Mouse (Mus musculus): ENCODE results near the gene Btnl10. TPM values are rescaled to one million over a fixed set of nuclear protein-coding genes. Genes with fewer than 3 reads are reported as not detected.

The Btnl10 gene
- polyA plus RNA-seq, 1 experiment from 2014 or later, result not detected

DNA sequence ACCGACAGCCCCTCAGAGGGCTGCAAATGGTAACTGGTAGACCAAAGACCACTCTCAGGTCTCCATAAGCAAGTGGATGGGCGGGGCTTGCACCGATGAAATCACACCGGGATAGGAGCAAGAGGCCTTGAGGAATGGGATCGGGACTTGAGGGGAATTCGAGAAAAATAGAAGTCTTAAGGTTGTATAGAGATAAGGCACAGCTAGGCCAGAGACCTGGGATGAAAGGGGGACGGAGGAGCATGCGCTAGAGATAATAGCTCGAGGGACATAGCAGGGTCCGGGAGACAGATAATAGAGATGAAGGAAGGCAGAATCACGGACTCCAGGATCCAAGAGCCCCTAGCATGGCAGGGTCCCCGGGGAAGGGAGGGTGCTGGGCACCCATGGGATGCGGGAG lies 20.2 kb downstream of the Btnl10 start:
- H3K27me3 ChIP-seq, result no peaks in the 10 kb centered on the region
- H3K4me1 ChIP-seq, result peaks cover 29% of the 10 kb centered on the region
- H3K9ac ChIP-seq, result peak overlapping the region; percentile 100
- H3K4me3 ChIP-seq, result peak overlapping the region; percentile 98
- no peaks in the 10 kb centered on the region for H3K9me3 ChIP-seq (replicated peaks)
- ATAC-seq, result no peak
- peak overlapping the region; percentile 97 for H3K27ac ChIP-seq
- peaks cover 41% of the 10 kb centered on the region for H3K36me3 ChIP-seq (ENCODE audit: poor library complexity, severe bottlenecking)
- H3K4me2 ChIP-seq, result peak overlapping the region; percentile 81
- WGBS, result under 1% methylated on average over 13 of the region's 13 CpGs

DNA sequence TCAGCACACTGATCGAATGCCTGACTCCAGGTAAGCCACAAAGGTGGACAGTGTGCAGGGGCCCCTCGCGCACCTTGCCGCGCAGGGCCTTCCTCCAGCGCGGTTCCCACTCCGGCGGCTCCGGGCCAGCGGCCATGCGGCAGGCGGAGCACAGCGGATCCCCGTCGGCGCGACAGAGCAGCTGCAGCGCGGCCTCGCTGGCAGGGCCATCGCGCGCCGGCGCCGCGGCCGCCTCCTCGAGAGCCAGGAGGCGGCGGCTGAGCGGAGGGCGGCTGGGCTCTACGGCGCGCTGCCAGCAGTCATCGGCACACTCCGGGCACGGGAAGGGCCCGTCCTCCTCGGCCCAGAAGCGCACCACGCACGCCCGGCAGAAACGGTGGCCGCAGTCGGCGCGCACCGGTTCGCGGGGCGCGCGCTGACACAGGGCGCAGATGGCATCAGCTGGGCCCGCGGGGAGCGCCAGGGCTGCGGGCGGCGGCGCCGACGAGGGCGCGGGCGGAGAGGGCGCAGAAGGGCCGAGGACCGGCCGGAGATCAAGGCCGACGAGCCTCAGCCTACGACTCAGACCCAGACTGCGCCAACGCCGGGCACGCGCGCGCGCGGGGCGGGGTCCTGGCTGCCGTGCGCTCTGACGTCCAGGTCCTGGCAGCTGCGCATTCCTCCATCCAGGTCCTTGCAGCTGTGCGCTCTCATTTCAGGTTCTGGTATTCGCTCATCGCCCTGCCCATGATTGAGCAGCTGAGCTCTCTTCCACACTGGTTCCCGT lies 20.8 kb downstream of the Btnl10 start, which contains the start of gene Rnf187:
TSS of gene Rnf187 (minus strand) at position 595 of the 766 bp plus-strand sequence.
- Histone ChIP-seq H3K36me3 (ENCODE audit: poor library complexity, severe bottlenecking) (peaks cover 35% of the 10 kb centered on the region), H3K9me3 (replicated peaks) (no peaks in the 10 kb centered on the region), H3K27me3 (no peaks in the 10 kb centered on the region), H3K4me3 (peak within 1 kb of the TSS; percentile 98), H3K4me1 (peaks cover 29% of the 10 kb centered on the region), H3K27ac (peak within 1 kb of the TSS; percentile 97), H3K4me2 (peak within 1 kb of the TSS; percentile 81), H3K9ac (peak within 1 kb of the TSS; percentile 100)
- ATAC-seq, result peak; percentile 98
- WGBS, result under 1% methylated on average over 70 of the region's 95 CpGs

DNA sequence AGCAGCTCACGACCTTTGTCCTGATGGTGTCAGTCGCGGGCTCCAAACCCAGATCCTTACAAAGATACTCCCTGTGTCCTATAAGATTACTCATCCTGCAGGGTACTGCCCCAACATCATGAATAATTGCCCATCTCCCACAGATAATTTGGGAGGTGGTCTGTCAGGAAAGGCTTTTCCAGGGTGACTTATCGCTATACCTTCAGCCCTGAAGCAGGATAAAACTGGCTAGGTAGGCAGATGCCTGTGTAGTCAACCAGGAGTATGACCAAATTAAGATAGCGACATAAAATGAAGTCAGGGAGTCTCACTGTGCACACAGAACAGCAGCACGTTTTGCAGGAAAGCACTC lies 21.4 kb downstream of the Btnl10 start:
- Histone ChIP-seq H3K9ac (peak overlapping the region; percentile 100), H3K9me3 (replicated peaks) (no peaks in the 10 kb centered on the region), H3K27ac (peak overlapping the region; percentile 97), H3K4me2 (peak overlapping the region; percentile 81), H3K4me1 (peaks cover 29% of the 10 kb centered on the region), H3K36me3 (ENCODE audit: poor library complexity, severe bottlenecking) (peaks cover 30% of the 10 kb centered on the region), H3K4me3 (peak overlapping the region; percentile 98), H3K27me3 (no peaks in the 10 kb centered on the region)
- no peak for ATAC-seq
- 20% methylated on average over 6 of the region's 6 CpGs for WGBS

DNA sequence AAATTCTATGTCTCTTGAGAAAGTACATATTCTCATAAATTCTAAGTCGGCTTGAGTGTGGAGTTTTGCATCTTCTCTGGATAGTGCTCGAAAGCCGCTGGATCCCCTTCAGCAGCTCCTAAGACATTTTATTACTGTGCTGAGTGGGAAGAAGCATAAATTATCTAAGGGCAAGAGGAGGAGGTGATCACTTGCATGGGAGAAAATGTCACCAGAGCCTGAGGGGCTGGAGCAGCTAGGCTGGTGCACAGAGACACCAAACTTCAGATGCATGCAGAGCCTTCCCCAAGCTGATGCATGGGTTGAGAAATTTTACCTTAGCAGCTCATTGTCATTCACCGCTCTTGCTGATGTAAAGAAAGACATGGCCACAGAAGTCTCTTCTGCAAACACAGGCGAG lies 26.4 kb downstream of the Btnl10 start:
- 82% methylated on average over 5 of the region's 5 CpGs for WGBS
- no peak overlapping the region for H3K4me3 ChIP-seq

DNA sequence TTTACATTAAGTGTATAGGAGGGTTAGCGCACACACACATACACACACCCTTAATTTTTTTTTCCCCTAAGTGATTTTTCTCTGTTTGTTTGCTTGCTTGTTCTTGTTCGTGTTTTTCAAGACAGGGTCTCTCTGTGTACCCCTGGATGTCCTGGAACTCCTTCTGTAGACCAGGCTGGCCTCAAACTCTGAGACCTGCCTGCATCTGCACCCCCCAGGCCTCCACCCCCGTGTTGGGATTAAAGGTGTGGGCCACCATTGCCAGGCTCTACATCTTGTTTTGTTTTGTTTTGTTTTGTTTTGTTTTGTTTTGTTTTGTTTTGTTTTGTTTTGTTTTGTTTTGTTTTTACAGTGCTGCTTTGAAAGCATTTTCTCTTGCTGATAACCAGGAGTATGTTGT lies 29.6 kb downstream of the Btnl10 start:
- peak overlapping the region; percentile 70; the same call in 1 of the 2 replicates for H3K4me3 ChIP-seq
- no peaks in the 10 kb centered on the region for H3K36me3 ChIP-seq (ENCODE audit: poor library complexity, severe bottlenecking)
- no peaks in the 10 kb centered on the region for H3K9me3 ChIP-seq (replicated peaks)
- peak overlapping the region; percentile 100 for H3K27ac ChIP-seq
- ATAC-seq, result no peak
- peak overlapping the region; percentile 73 for H3K9ac ChIP-seq
- no peaks in the 10 kb centered on the region for H3K27me3 ChIP-seq
- 83% methylated on average over 3 of the region's 3 CpGs for WGBS
- peak overlapping the region; percentile 70 for H3K4me2 ChIP-seq
- peaks cover 31% of the 10 kb centered on the region for H3K4me1 ChIP-seq

More for the DNA sequence above, 26.4 kb downstream of the Btnl10 start:
- Histone ChIP-seq H3K36me3 (ENCODE audit: poor library complexity, severe bottlenecking) (no peaks in the 10 kb centered on the region), H3K27ac (no peak overlapping the region), H3K4me2 (no peak overlapping the region), H3K9me3 (replicated peaks) (no peaks in the 10 kb centered on the region), H3K9ac (no peak overlapping the region), H3K27me3 (no peaks in the 10 kb centered on the region), H3K4me1 (peaks cover 12% of the 10 kb centered on the region)
- no peak for ATAC-seq

DNA sequence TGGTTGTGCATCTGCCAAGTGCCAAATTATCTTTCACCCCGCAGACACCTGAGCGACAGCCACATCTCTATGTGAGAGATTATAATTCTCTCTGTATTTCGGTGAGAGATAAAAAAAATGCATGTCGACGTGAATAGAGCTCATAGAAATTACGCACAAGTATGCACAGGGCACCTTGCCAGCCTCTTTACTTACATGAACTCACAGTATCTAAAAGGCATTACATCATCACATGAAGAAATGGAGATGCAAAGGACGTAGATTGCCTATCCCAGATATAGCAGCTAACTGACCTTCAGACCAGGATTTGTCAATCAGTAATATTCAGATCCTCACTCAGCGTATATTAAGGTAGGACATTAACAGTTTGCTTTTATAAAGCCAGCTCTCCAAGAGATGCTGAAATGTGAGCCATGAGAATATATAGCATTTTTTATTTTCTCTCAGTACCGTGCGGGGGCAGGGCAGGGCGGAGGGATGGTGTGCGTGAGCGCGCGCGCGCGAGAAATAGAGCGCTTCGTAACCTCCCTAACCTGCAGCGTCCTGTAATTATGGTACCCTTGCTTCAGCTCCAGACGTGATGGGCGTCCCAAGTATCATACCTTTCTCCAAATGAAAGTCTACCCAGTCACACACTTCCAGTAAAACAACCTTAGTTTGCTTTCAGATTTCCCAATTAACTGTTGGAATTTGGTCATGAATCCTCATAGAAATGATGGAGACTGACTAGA lies 30.3 kb downstream of the Btnl10 start:
- no peaks in the 10 kb centered on the region for H3K36me3 ChIP-seq (ENCODE audit: poor library complexity, severe bottlenecking)
- H3K4me3 ChIP-seq, result peak overlapping the region; percentile 70
- ATAC-seq, result peak; percentile 67
- no peaks in the 10 kb centered on the region for H3K9me3 ChIP-seq (replicated peaks)
- H3K4me1 ChIP-seq, result peaks cover 34% of the 10 kb centered on the region
- peak overlapping the region; percentile 73 for H3K9ac ChIP-seq
- 9% methylated on average over 23 of the region's 23 CpGs for WGBS
- peak overlapping the region; percentile 100 for H3K27ac ChIP-seq
- H3K27me3 ChIP-seq, result no peaks in the 10 kb centered on the region
- H3K4me2 ChIP-seq, result peak overlapping the region; percentile 70

DNA sequence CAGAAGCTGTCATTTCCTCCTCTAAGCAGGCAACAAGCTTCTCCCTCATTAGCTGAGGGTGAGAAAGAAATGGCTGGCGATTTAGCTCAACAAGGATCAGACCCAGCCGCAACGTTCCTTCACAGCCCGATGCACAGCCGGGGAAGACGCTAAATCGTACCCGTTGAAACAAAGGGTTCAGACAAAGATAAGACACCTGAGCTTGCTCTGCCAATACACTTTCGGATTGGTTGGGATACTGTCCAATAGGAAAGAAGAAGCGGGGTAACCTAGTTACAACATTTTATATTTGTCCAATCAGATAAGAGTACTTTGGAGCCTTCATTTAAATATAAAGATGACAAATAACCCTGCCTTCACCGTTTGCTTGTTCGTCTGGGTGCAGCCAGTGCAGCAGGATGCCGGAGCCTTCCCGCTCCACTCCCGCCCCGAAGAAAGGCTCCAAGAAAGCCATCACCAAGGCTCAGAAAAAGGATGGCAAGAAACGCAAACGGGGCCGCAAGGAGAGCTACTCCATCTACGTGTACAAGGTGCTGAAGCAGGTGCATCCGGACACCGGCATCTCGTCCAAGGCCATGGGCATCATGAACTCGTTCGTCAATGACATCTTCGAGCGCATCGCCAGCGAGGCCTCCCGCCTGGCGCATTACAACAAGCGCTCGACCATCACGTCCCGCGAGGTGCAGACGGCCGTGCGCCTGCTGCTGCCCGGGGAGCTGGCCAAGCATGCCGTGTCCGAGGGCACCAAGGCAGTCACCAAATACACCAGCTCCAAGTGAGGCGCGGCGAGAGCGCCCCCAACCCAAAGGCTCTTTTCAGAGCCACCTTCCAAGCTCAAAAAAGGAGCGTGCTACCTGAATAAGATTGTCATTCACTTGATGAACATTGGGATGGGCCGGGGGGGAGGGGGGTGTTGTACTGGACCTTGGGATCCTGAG lies 31.1 kb downstream of the Btnl10 start, which contains the start of gene Hist3h2ba:
TSS of gene Hist3h2ba (plus strand) at position 379 of the 938 bp plus-strand sequence.
- Histone ChIP-seq H3K4me3 (peak within 1 kb of the TSS; percentile 70), H3K9me3 (replicated peaks) (no peaks in the 10 kb centered on the region), H3K4me1 (peaks cover 37% of the 10 kb centered on the region), H3K9ac (peak within 1 kb of the TSS; percentile 96), H3K27ac (peak within 1 kb of the TSS; percentile 100), H3K36me3 (ENCODE audit: poor library complexity, severe bottlenecking) (no peaks in the 10 kb centered on the region), H3K27me3 (no peaks in the 10 kb centered on the region), H3K4me2 (peak within 1 kb of the TSS; percentile 70)
- under 1% methylated on average over 45 of the region's 48 CpGs for WGBS
- peak; percentile 92 for ATAC-seq

DNA sequence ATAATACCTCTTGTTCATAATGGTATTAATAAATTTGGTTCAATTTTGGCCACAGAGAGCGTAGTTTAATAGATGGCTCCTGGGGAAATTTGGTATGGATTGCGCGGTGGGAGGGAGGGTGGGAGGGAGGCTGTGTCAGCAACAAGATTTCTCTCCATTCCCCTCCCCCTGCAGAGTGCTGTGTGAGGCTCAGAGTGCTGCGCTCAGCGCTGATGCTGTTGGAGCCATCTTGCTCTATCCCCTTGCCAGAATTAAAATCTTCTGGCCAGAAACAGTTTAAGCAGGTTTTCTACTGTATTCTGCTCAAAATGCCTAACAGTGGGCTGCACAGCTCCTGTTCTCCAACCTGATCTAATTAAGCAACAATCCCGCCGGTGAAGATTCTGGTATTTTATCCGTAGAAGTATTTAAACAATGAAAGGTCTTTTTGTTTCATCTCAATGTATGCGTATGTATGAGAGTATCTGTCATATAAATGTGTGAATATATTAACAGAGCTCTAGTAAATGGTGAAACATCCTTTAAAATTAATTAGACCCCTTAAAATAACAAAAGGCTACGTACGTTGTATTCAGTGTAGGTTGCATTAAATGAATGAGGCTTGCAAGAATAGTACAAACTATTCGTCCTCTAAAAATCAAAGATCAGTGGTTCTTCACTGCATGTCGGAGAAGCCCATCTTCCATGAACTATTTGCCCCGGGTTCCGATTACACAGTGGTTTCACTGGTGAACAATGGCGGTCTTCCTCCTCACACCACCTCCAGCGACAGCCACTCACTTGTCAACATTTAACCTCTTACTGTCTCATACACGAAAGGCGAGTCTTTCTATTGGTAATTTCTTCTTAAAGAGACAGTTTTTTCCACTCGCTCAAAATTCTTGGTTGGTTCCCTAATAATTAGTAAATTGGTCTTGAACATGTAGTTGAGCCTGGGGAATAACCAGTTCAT lies 32.0 kb downstream of the Btnl10 start:
- peak overlapping the region; percentile 96 for H3K9ac ChIP-seq
- H3K27me3 ChIP-seq, result no peaks in the 10 kb centered on the region
- WGBS, result 1% methylated on average over 20 of the region's 20 CpGs
- peak; percentile 68 for ATAC-seq
- H3K4me2 ChIP-seq, result peak overlapping the region; percentile 70
- H3K27ac ChIP-seq, result peak overlapping the region; percentile 100
- no peaks in the 10 kb centered on the region for H3K36me3 ChIP-seq (ENCODE audit: poor library complexity, severe bottlenecking)
- no peaks in the 10 kb centered on the region for H3K9me3 ChIP-seq (replicated peaks)
- H3K4me1 ChIP-seq, result peaks cover 37% of the 10 kb centered on the region
- H3K4me3 ChIP-seq, result peak overlapping the region; percentile 70

DNA sequence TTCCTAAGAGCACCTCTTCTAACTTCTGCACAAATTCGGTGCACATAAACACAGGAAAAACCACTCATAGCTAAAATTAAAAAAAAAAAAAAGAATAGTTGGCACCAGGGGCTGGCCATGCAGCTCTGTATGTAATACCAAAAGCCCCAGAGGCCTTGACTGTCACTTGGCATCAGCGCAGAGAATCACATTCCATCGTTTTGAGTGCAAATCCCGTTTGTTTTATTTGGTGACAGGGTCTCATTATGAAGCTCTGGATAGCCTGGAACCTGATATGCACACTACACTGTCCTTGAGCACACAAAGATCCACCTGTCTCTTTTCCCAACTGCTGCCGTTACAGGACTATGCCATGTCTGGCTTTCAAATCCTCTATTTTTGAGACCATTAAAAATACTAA lies 33.5 kb downstream of the Btnl10 start:
- H3K4me3 ChIP-seq, result no peak overlapping the region
- peak overlapping the region; percentile 100 for H3K27ac ChIP-seq

DNA sequence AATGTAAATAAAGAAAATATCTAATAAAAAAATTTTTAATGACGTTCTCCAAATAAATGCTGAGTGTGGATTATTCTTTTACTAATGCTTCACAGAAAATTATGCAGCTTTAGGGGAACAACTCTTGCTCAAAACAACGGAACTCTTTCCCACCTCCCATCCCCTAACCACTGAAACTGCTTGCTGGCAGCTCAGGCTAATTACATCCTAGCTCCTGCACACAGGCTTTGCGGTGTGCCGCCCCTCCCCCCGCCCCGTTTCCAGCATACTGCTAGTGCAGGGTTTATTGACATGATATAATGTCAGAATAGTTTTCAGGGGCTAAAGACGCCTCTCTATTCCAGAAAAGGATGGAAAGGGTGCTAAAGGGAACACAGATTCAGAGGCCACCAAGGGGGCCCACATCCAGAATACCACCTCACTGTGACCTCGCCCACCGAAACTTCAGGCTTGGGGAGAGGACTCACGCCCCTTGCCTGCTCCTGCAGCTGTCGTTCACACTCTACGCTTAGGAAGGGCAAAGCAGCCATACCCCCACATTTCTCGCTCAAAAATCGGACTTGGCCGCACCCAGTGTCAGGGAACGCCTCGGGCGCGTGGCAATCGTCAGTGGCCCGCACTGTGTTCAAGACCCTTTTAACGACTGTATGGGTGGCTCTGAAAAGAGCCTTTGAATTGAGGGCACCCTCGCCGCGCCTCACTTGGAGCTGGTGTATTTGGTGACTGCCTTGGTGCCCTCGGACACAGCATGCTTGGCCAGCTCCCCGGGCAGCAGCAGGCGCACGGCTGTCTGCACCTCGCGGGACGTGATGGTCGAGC lies 35.9 kb downstream of the Btnl10 start:
- Histone ChIP-seq H3K27me3 (no peaks in the 10 kb centered on the region), H3K9me3 (replicated peaks) (no peaks in the 10 kb centered on the region), H3K27ac (peak overlapping the region; percentile 100), H3K4me1 (peaks cover 55% of the 10 kb centered on the region), H3K4me2 (peak overlapping the region; percentile 91), H3K4me3 (peak overlapping the region; percentile 95), H3K9ac (peak overlapping the region; percentile 97), H3K36me3 (ENCODE audit: poor library complexity, severe bottlenecking) (peaks cover 12% of the 10 kb centered on the region)
- under 1% methylated on average over 33 of the region's 33 CpGs for WGBS
- peak; percentile 20 for ATAC-seq

More for the DNA sequence above, 33.5 kb downstream of the Btnl10 start:
- ATAC-seq, result no peak
- H3K9me3 ChIP-seq (replicated peaks), result no peaks in the 10 kb centered on the region
- WGBS, result 55% methylated on average over 5 of the region's 5 CpGs
- peaks cover 40% of the 10 kb centered on the region for H3K4me1 ChIP-seq
- H3K27me3 ChIP-seq, result no peaks in the 10 kb centered on the region
- no peaks in the 10 kb centered on the region for H3K36me3 ChIP-seq (ENCODE audit: poor library complexity, severe bottlenecking)
- H3K4me2 ChIP-seq, result peak overlapping the region; percentile 70
- H3K9ac ChIP-seq, result peak overlapping the region; percentile 96
